Mouse (Mus musculus) lung, postnatal 0 days (tissue): ENCODE data around the gene Glb1.

Source experiments
- CTCF ChIP-seq: IDR thresholded peaks from 2 replicates; pipeline ENCODE4 v1.5.1; 2016; ENCODE audit warnings: antibody characterized with exemption, mild to moderate bottlenecking
- EP300 ChIP-seq: IDR thresholded peaks from 2 replicates; pipeline ENCODE4 v1.6.1; 2016; ENCODE audit warnings: antibody characterized with exemption, mild to moderate bottlenecking, control low read depth

DNA sequence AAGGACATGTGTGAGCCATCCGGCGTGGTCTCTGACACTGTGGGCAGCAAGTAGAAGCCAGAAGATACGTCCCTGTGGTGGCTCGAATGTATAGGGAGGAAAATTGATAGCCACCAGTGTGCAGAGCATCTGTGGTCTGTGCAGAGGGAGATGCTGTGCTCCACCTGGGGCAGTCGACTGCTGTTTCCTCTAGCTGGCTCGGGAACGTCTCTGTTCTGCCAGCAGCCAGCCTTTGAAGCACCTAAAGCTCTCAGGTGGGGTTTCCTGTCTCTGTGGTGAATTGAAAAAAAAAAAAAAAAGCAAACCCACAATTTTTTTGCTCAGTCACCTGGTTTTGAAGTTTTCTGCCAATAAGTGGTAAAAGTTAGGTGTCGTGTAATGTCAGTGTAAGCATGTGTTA is 42.5 kb downstream of the Glb1 start:
- TF ChIP-seq CTCF (no peak), EP300 (no peak)
